Mouse (Mus musculus): ENCODE measurements at regions not wholly inside any gene's neighbourhood (a gene's known extent, or its start where the extent isn't known, plus 50 kb on each side); places are given as distances from the start of the nearest gene placed in this dataset.
A peak's percentile ranks its signal among the peaks of the same experiment; 100 is the strongest.

DNA sequence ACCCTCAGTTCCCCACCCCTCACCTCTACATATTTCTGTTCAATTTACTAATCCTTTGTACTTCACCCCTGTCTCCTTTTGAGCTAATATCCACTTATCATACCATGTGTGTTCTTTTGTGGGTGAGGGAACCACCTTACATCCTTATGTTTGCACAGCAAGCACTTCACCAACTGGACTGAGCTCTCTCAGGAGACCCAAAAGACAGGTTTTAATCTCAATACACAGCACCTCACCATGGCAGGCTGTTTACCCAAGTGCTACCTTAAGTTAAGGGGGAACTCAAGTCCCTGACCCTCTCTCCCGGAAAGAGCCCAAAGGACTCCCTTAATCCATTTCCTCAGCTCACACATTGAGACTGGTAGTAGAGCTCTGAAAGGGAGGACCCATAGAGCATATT is 62.3 kb upstream of the Agr3 start:
- no peak overlapping the region for H3K9ac ChIP-seq (replicated peaks; ENCODE audit: low read depth, low read length)
- ATAC-seq (ENCODE audit: insufficient number of reproducible peaks, insufficient read depth, low FRiP score, low read depth) = no peak
- no peak overlapping the region for H3K4me3 ChIP-seq (ENCODE audit: low read depth, low read length)
- H3K4me2 ChIP-seq (replicated peaks; ENCODE audit: low read depth, low read length) = no peak overlapping the region
- no peaks in the 10 kb centered on the region for H3K36me3 ChIP-seq (ENCODE audit: control insufficient read depth, insufficient read depth, low read length)
- no peaks in the 10 kb centered on the region for H3K9me3 ChIP-seq (ENCODE audit: control insufficient read depth, low read depth, low read length)
- no peaks in the 10 kb centered on the region for H3K4me1 ChIP-seq (ENCODE audit: control insufficient read depth, insufficient read depth, low read length)
- WGBS = 73% methylated on average over 1 of the region's 1 CpGs
- no peaks in the 10 kb centered on the region for H3K27me3 ChIP-seq (ENCODE audit: control insufficient read depth, insufficient read depth, low read length)
- no peak overlapping the region for H3K27ac ChIP-seq (ENCODE audit: low read length)

DNA sequence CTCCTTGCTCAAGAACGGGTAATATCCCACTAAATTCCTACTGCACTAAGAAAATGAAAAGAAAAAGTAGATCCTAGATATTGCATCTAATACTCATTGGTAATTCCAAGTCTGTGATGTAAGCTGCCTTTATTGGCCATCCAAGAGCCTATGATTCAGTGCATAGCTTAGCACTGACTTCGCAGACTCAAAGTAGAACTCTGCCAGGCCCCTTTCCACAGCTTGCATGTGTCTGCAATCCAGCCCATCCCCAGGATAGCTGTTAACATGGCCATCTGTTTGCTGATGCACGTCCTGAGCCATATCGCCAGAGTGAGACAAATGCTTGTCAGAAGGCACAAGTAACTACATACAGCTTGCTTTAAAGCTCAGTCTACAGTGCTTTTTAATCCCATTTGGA is 72.3 kb upstream of the Agr3 start:
- Histone ChIP-seq H3K27me3 (ENCODE audit: control insufficient read depth, insufficient read depth, low read length) (no peaks in the 10 kb centered on the region), H3K4me2 (replicated peaks; ENCODE audit: low read depth, low read length) (no peak overlapping the region), H3K36me3 (ENCODE audit: control insufficient read depth, insufficient read depth, low read length) (no peaks in the 10 kb centered on the region), H3K27ac (ENCODE audit: low read length) (no peak overlapping the region), H3K9ac (replicated peaks; ENCODE audit: low read depth, low read length) (no peak overlapping the region), H3K4me1 (ENCODE audit: control insufficient read depth, insufficient read depth, low read length) (no peaks in the 10 kb centered on the region), H3K9me3 (ENCODE audit: control insufficient read depth, low read depth, low read length) (no peaks in the 10 kb centered on the region), H3K4me3 (ENCODE audit: low read depth, low read length) (no peak overlapping the region)
- no peak for ATAC-seq (ENCODE audit: insufficient number of reproducible peaks, insufficient read depth, low FRiP score, low read depth)
- WGBS = 70% methylated on average over 4 of the region's 4 CpGs

GRCm38 (mm10) chr12:35846905-35847610 is 78.4 kb upstream of the Agr3 start:
- Histone ChIP-seq H3K9ac (replicated peaks; ENCODE audit: low read depth, low read length) (no peak overlapping the region), H3K27me3 (ENCODE audit: control insufficient read depth, insufficient read depth, low read length) (no peaks in the 10 kb centered on the region), H3K4me1 (ENCODE audit: control insufficient read depth, insufficient read depth, low read length) (no peaks in the 10 kb centered on the region), H3K9me3 (ENCODE audit: control insufficient read depth, low read depth, low read length) (no peaks in the 10 kb centered on the region), H3K36me3 (ENCODE audit: control insufficient read depth, insufficient read depth, low read length) (no peaks in the 10 kb centered on the region), H3K4me2 (replicated peaks; ENCODE audit: low read depth, low read length) (no peak overlapping the region), H3K27ac (ENCODE audit: low read length) (no peak overlapping the region), H3K4me3 (ENCODE audit: low read depth, low read length) (no peak overlapping the region)
- peak; percentile 30; the same call in 1 of the 2 replicates for ATAC-seq (ENCODE audit: insufficient number of reproducible peaks, insufficient read depth, low FRiP score, low read depth)
- 48% methylated on average over 5 of the region's 5 CpGs for WGBS

DNA sequence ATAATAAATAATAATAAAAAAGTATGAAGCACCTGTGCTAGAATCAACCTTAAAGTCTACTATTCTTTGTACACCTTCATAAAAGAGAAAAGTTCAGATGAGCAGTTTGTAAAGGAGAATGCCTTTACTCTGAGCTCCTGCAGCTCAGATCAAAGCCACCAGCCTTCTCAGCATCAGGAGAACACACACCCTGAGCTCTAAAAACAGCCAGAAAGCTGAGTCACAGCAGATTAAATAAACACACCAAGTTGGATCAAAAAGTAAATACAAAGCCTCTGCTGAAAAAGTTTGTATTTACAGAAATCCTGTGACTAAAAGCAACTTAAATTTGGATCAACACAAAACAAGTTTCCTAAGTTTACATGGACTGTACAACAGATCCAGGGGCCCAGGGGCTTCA is 88.5 kb upstream of the Agr3 start:
- no peaks in the 10 kb centered on the region for H3K27me3 ChIP-seq (ENCODE audit: control insufficient read depth, insufficient read depth, low read length)
- no peaks in the 10 kb centered on the region for H3K4me1 ChIP-seq (ENCODE audit: control insufficient read depth, insufficient read depth, low read length)
- no peak overlapping the region for H3K4me3 ChIP-seq (ENCODE audit: low read depth, low read length)
- peak; percentile 37; the same call in 1 of the 2 replicates for ATAC-seq (ENCODE audit: insufficient number of reproducible peaks, insufficient read depth, low FRiP score, low read depth)
- no peak overlapping the region for H3K4me2 ChIP-seq (replicated peaks; ENCODE audit: low read depth, low read length)
- no peak overlapping the region for H3K9ac ChIP-seq (replicated peaks; ENCODE audit: low read depth, low read length)
- no peaks in the 10 kb centered on the region for H3K9me3 ChIP-seq (ENCODE audit: control insufficient read depth, low read depth, low read length)
- no peak overlapping the region for H3K27ac ChIP-seq (ENCODE audit: low read length)
- H3K36me3 ChIP-seq (ENCODE audit: control insufficient read depth, insufficient read depth, low read length) = no peaks in the 10 kb centered on the region

- WGBS = 57% methylated on average over 3 of the region's 3 CpGs
- Histone ChIP-seq H3K36me3 (ENCODE audit: control insufficient read depth, insufficient read depth, low read length) (no peaks in the 10 kb centered on the region), H3K9ac (replicated peaks; ENCODE audit: low read depth, low read length) (no peak overlapping the region), H3K4me2 (replicated peaks; ENCODE audit: low read depth, low read length) (no peak overlapping the region), H3K9me3 (ENCODE audit: control insufficient read depth, low read depth, low read length) (no peaks in the 10 kb centered on the region), H3K4me1 (ENCODE audit: control insufficient read depth, insufficient read depth, low read length) (no peaks in the 10 kb centered on the region), H3K27ac (ENCODE audit: low read length) (no peak overlapping the region), H3K27me3 (ENCODE audit: control insufficient read depth, insufficient read depth, low read length) (no peaks in the 10 kb centered on the region), H3K4me3 (ENCODE audit: low read depth, low read length) (no peak overlapping the region)
- ATAC-seq (ENCODE audit: insufficient number of reproducible peaks, insufficient read depth, low FRiP score, low read depth) = no peak
Measured at GRCm38 (mm10) chr12:35833285-35833684, 92.1 kb upstream of the Agr3 start.

GRCm38 (mm10) chr12:35831922-35832512 is 93.4 kb upstream of the Agr3 start:
- H3K27ac ChIP-seq (ENCODE audit: low read length) = no peak overlapping the region
- WGBS = 81% methylated on average over 2 of the region's 2 CpGs
- H3K4me3 ChIP-seq (ENCODE audit: low read depth, low read length) = no peak overlapping the region
- H3K9ac ChIP-seq (replicated peaks; ENCODE audit: low read depth, low read length) = no peak overlapping the region
- H3K9me3 ChIP-seq (ENCODE audit: control insufficient read depth, low read depth, low read length) = no peaks in the 10 kb centered on the region
- no peaks in the 10 kb centered on the region for H3K4me1 ChIP-seq (ENCODE audit: control insufficient read depth, insufficient read depth, low read length)
- H3K36me3 ChIP-seq (ENCODE audit: control insufficient read depth, insufficient read depth, low read length) = no peaks in the 10 kb centered on the region
- H3K27me3 ChIP-seq (ENCODE audit: control insufficient read depth, insufficient read depth, low read length) = no peaks in the 10 kb centered on the region
- ATAC-seq (ENCODE audit: insufficient number of reproducible peaks, insufficient read depth, low FRiP score, low read depth) = no peak
- H3K4me2 ChIP-seq (replicated peaks; ENCODE audit: low read depth, low read length) = no peak overlapping the region

- H3K27me3 ChIP-seq (ENCODE audit: control insufficient read depth, insufficient read depth, low read length) = no peaks in the 10 kb centered on the region
- no peaks in the 10 kb centered on the region for H3K36me3 ChIP-seq (ENCODE audit: control insufficient read depth, insufficient read depth, low read length)
- no peak overlapping the region for H3K27ac ChIP-seq (ENCODE audit: low read length)
- no peak overlapping the region for H3K9ac ChIP-seq (replicated peaks; ENCODE audit: low read depth, low read length)
- 0 out of 2 replicates have a peak, but pooled peaks have one; percentile 33 for ATAC-seq (ENCODE audit: insufficient number of reproducible peaks, insufficient read depth, low FRiP score, low read depth)
- H3K4me3 ChIP-seq (ENCODE audit: low read depth, low read length) = no peak overlapping the region
- 2% methylated on average over 5 of the region's 5 CpGs for WGBS
- H3K9me3 ChIP-seq (ENCODE audit: control insufficient read depth, low read depth, low read length) = no peaks in the 10 kb centered on the region
- no peaks in the 10 kb centered on the region for H3K4me1 ChIP-seq (ENCODE audit: control insufficient read depth, insufficient read depth, low read length)
- no peak overlapping the region for H3K4me2 ChIP-seq (replicated peaks; ENCODE audit: low read depth, low read length)
Measured at GRCm38 (mm10) chr12:35831268-35831667, 94.2 kb upstream of the Agr3 start.

- 77% methylated on average over 2 of the region's 2 CpGs for WGBS
- Histone ChIP-seq H3K36me3 (ENCODE audit: control insufficient read depth, insufficient read depth, low read length) (no peaks in the 10 kb centered on the region), H3K4me1 (ENCODE audit: control insufficient read depth, insufficient read depth, low read length) (0 out of 2 replicates have a peak, but pooled peaks cover 3% of the 10 kb centered on the region), H3K27ac (ENCODE audit: low read length) (no peak overlapping the region), H3K27me3 (ENCODE audit: control insufficient read depth, insufficient read depth, low read length) (no peaks in the 10 kb centered on the region), H3K4me3 (ENCODE audit: low read depth, low read length) (no peak overlapping the region), H3K9me3 (ENCODE audit: control insufficient read depth, low read depth, low read length) (no peaks in the 10 kb centered on the region), H3K9ac (replicated peaks; ENCODE audit: low read depth, low read length) (no peak overlapping the region), H3K4me2 (replicated peaks; ENCODE audit: low read depth, low read length) (no peak overlapping the region)
- ATAC-seq (ENCODE audit: insufficient number of reproducible peaks, insufficient read depth, low FRiP score, low read depth) = no peak
Measured at GRCm38 (mm10) chr12:35827797-35828196, 97.6 kb upstream of the Agr3 start.

DNA sequence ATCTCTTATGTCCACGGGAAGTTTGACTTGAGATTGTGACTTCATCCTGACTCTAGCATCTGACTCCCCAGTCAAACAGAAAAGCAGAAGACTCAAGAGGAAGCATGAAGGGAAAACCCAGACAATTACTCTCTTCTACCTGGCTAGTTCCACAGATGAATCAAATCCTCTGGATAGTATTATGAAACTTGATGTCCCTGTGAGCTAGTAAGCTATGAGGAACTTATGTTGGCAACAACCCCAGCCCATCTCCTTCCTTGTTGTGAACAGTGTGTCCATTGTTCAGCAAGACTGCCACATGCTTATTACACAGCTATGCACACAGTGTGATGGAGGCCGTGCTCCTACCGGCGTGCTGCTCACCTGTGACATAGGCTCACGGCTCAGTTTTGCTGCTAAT is 98.4 kb upstream of the Agr3 start:
- 82% methylated on average over 5 of the region's 5 CpGs for WGBS
- Histone ChIP-seq H3K9me3 (ENCODE audit: control insufficient read depth, low read depth, low read length) (no peaks in the 10 kb centered on the region), H3K4me2 (replicated peaks; ENCODE audit: low read depth, low read length) (no peak overlapping the region), H3K4me3 (ENCODE audit: low read depth, low read length) (no peak overlapping the region), H3K27ac (ENCODE audit: low read length) (no peak overlapping the region), H3K9ac (replicated peaks; ENCODE audit: low read depth, low read length) (no peak overlapping the region), H3K4me1 (ENCODE audit: control insufficient read depth, insufficient read depth, low read length) (0 out of 2 replicates have a peak, but pooled peaks cover 3% of the 10 kb centered on the region), H3K27me3 (ENCODE audit: control insufficient read depth, insufficient read depth, low read length) (no peaks in the 10 kb centered on the region), H3K36me3 (ENCODE audit: control insufficient read depth, insufficient read depth, low read length) (no peaks in the 10 kb centered on the region)
- ATAC-seq (ENCODE audit: insufficient number of reproducible peaks, insufficient read depth, low FRiP score, low read depth) = no peak

Data from stomach, embryonic 14.5 days (tissue).